Mouse (Mus musculus): Measurements from ENCODE around the gene Rnf224.
"Not testable (repeated sequence)": the region's sequence is repeated elsewhere in the genome, so short reads cannot be mapped to it uniquely, and the experiment has no call there.

The Rnf224 gene

DNA sequence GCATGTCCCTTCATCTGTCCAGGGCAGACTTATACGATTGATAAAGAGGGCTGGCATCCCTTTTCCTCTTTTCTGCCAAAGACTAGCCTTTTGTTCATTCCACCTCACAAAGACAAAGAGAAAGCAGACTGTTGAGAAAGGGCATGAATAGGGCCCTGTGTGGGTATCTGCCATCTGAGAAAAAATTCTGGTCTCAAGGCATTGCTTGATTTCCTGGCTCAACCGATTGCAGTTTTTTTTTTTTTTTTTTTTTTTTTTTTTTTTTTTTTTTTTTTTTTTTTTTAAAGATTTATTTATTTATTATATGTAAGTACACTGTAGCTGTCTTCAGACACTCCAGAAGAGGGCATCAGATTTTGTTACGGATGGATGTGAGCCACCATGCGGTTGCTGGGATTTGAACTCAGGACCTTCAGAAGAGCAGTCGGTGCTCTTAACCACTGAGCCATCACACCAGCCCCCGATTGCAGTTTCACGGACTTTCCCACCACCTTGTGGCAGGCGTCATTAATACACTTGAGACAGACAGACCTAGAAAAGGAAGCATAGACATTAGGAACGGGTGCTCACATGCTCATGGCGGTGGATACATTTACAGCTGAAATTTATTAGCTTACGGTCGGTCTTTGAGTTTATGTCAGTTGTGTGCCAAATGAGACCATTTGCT lies 20.0 kb upstream of the Rnf224 start:
- DNase-seq (ENCODE audit: extremely low read depth, low read depth, low spot score) = not testable (repeated sequence)

- no peak for DNase-seq (ENCODE audit: extremely low read depth, low read depth, low spot score)
Measured at GRCm38 (mm10) chr2:25255284-25255779, 18.7 kb upstream of the Rnf224 start, which contains the start of gene Tmem203. Gene Tmem203, plus strand, starts transcription at chr2:25255439.

DNA sequence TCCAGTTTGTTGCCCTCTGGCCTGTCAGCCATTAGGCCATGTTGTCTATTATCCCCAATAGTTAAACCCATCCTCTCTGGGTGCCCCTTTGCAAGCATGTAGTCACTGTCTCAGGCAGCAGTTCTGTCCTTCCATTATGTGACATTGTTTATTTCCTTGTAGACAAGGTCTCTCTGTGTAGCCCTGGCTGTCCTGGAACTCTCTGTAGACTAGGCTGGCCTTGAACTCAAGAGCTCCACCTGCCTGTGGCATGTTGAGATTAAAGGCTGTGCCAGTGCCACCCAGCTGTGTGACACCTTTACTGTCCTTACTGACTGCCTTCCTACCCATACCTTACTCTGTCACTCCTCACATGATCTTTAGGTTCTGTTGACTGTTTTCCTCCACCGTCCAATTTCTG lies 15.7 kb upstream of the Rnf224 start:
- no peak for DNase-seq (ENCODE audit: extremely low read depth, low read depth, low spot score)

GRCm38 (mm10) chr2:25246183-25247072 lies 9.8 kb upstream of the Rnf224 start, which contains the start of gene AL732309.1:
Gene AL732309.1, minus strand, starts transcription at chr2:25246863.
- no peak for DNase-seq (ENCODE audit: extremely low read depth, low read depth, low spot score)

DNA sequence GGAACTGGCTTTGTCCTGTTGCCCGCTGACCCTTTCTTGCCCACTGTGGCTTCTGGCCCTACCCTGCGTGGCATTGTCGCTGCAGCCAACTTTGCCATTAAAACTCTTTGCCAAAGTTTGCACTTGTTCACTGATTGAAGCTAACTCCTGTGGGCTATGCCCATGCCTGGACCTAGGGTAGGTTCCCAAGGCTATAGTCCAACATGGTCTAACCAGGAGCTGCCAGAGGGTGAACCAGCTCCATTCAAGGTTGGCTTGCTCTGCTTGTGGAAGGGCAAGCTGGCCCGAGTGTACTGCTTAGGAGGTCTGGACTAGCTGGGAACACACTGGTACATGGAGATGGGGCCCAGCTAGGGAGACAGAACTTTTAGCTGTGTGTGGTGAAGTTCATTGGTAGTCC lies 7.6 kb upstream of the Rnf224 start:
- no peak for DNase-seq (ENCODE audit: extremely low read depth, low read depth, low spot score)

DNA sequence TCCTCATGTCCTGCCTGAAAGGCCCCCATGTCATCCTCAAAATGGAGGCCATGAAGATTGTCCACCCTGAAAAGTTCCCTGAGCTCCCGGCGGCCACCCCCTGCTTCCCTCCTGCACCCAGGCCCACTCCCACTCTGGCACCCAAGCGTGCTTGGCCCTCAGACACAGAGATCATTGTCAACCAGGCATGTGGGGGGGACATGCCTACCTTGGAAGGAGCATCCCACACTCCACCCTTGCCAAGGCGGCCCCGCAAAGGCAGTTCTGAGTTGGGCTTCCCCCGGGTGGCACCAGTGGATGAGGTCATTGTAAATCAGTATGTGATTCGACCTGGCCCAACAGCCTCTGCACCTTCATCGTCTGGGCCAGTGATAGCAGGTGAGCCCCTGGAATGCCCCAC lies 6.8 kb upstream of the Rnf224 start:
- DNase-seq (ENCODE audit: extremely low read depth, low read depth, low spot score) = no peak

DNA sequence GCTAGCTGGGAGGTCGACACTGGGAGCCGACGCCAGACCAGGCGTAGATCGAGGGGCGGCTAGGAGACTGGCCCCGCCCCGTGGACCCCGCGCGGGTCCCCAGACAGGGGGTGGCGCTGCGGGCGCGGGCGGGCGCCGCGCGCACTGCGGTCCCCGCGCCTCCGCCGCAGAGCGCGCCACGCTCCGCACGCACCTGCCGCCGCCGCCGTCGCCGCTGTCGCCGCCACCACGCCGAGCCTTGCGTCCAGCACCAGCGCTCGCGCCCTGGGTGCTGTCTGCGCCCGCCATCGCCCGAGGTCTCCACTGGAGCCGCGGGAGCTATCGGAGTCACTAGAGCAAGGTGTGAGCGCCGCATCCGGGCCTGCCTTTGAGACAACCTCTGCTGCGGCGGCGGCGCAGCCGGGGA lies 5.5 kb upstream of the Rnf224 start, which contains the start of the genes Rnf208 and Cysrt1:
Gene Rnf208 (plus strand): TSS at position 155 of the 406 bp plus-strand sequence.
Gene Cysrt1 (minus strand): TSS at position 352 of the 406 bp plus-strand sequence.
- no peak for DNase-seq (ENCODE audit: extremely low read depth, low read depth, low spot score)

GRCm38 (mm10) chr2:25241438-25241775 lies 4.8 kb upstream of the Rnf224 start:
- DNase-seq (ENCODE audit: extremely low read depth, low read depth, low spot score) = no peak

DNA sequence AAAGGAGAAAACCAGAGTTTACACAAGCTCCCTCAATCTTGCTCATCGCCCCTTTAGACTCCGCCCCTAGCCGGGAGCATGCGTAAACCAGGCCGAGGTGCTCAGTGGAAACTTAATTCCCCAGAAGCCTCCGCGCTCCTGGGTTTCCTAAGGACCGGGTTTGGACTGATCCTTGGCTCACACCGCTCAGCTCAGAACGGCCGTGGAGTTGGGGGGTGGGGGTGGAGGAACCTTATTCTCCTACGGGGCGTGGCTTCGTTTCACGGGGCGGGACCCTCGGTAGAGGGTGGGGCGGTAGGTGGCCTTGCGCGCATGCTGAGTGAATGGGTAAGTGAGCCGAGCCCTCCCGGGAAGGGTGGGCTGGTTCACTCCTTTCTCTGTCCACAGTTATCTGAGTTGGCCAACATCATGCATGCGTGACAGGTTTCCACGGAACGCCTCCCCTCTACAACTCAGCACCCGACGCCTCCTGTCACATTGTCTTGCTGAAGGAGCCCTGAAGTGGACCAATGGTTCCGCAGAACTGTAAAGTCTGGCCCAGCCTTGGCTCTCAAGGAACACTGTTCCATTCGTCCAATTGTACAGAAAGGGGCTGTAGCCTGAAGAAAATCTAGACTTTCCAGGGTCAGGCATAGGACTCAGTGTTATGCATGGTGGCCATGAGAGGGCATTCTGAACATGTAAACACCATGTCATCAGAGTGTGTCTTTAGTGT lies 4.3 kb upstream of the Rnf224 start:
- DNase-seq (ENCODE audit: extremely low read depth, low read depth, low spot score) = no peak

DNA sequence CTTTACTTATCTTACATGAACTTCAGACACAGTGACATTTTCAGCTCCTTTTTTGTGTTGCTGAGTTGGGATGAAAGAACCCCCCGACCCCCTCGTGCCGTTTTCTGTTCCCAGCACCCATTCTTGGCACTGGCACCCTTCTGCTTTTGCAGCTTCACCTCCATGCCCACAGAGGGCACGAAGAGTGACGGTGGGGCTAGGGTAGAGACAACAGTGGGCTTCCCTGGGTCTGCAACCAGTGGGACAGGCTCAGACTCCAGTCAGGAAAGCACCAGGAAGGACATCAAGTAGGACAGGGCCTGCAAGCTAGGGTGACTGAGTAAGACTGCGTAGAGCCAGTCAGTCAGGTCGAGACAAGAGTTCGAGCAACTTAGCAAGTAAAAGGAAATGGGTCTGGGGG lies 3.7 kb upstream of the Rnf224 start:
- no peak for DNase-seq (ENCODE audit: extremely low read depth, low read depth, low spot score)

- DNase-seq (ENCODE audit: extremely low read depth, low read depth, low spot score) = no peak
Measured at GRCm38 (mm10) chr2:25239766-25240165, 3.2 kb upstream of the Rnf224 start.

GRCm38 (mm10) chr2:25238106-25238505 lies 1.5 kb upstream of the Rnf224 start:
- DNase-seq (ENCODE audit: extremely low read depth, low read depth, low spot score) = no peak

GRCm38 (mm10) chr2:25237522-25237921 lies 935 bp upstream of the Rnf224 start:
- DNase-seq (ENCODE audit: extremely low read depth, low read depth, low spot score) = peak; percentile 77

DNA sequence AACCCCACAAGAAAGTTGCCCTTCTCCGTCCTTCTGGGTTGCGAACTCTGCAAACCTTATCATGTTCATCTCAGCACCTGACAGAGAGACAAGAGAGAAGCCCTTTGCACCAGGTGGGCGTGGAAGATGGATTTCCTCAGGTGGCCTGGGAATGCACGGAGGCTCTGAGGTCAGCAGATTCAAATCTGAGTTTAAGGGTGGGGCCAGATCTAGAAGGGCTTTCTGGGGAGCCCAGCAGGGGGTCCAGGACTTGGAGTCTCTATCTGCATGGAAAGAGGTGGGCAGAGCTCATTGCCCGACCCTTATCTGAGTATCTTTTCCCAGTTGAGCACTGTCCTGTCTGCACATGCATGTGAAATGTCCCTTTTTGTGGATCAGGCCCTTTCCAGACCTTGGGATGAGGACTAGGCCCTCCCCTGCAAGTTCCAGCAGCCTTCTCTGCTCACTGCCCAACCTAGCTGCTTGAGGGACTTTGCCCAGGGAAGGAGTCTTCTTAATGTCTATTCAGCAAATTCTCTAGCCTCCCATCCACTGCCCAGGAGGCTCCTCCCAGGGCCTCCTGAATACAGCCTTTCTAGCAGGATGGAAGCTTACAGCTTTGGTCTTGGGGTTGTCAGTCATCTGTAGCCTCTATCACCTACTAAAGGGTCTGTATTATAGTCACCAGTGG lies 1.9 kb downstream of the Rnf224 start:
- DNase-seq (ENCODE audit: extremely low read depth, low read depth, low spot score) = no peak

DNA sequence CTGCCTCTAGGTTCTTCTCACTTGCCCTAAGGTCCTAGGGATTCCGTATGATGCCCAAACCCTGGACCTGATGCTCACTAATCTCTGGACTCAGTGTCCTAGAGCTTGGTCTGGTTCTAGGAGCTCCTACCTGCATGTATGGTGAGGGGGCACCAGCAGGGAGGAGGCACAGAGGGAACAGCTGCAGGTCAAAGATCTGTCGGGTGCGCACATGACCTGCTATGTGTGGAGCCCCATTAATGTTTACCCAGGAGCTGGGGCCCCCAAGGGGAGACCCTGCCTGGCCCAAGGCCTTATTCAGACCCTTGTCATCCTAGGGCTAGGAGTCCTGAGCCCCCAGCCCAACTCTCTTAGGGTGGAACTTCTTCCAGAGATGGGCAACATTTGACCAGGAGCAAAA lies 2.5 kb downstream of the Rnf224 start, which contains the start of gene Slc34a3:
Gene Slc34a3 (minus strand): TSS at position 315 of the 400 bp plus-strand sequence.
- no peak for DNase-seq (ENCODE audit: extremely low read depth, low read depth, low spot score)

DNA sequence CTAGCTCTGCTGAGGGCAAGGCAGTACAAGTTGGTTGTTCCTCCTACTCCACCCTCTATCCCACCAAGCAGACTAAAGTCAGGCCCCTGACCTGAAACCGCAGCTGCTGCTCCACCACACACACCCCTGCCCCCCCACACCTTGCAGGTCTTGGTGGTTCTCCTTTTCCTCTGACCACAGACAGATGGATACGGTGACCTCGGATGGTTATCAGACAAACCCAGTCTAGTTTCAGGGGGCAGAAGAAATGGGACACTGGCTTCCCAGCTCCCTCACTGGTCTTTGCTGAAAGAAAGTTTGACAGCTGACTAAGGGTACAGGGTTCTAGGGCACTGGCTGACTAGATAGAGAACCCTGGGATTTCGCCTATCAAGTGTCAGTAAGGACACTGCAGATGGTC lies 3.2 kb downstream of the Rnf224 start:
- no peak for DNase-seq (ENCODE audit: extremely low read depth, low read depth, low spot score)

DNA sequence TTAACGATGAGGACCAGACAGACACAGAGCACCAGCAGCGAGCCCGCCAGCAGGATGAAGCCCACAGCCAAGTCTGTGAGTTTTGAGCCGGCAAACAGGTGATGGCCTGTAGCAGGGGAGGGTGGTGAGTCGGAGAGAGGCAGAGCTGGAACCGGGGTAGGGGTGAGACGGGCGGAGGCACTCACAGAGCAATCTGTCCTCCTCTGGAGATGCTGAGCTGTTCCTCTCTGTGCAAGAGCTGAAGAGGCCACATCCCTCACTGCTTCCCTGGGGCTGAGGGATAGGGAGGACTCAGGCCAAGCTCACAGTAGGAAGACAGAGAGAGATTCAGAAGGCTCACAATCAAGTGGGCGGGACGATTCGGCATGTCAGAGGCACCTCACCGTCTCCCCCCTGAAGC lies 5.5 kb downstream of the Rnf224 start:
- DNase-seq (ENCODE audit: extremely low read depth, low read depth, low spot score) = no peak

DNA sequence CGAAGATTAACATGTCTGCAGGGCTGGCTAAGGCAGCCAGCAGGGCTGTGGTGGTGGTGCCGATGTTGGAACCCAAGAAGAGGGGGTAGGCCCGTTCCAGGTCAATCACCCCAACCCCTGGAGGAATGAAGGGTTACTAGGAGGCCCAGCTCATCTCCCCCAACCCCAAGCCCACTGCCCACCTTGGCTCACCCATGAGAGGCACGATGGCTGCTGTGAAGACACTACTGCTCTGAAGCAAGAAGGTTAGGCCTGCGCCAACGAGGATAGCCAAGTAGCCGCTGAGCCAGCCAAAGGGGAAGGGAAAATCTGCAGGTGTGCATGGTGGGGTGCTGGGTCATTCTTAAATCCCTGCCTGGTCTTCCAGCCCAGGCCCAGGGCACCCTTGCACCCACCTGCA lies 6.0 kb downstream of the Rnf224 start:
- DNase-seq (ENCODE audit: extremely low read depth, low read depth, low spot score) = no peak

DNA sequence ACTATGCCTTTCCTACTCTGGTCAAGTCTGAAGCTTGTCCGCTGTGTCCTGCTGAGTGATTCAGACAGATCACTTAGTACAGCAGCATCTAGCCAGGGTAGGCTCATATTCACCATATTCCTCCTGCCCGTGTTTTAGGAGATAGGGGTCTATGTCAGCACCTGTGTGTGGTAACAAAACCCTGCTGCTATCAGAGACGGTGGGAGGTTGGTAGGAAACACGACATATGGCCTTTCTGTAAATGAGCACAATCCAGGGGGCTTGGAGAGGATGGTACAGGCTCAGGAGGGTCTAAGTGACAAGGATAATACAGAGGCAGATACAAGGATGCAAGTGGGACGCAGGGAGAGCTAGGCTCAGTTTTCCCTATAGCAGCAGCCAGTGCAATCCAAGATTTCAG lies 7.0 kb downstream of the Rnf224 start:
- no peak for DNase-seq (ENCODE audit: extremely low read depth, low read depth, low spot score)

GRCm38 (mm10) chr2:25228995-25229530 lies 7.5 kb downstream of the Rnf224 start:
- DNase-seq (ENCODE audit: extremely low read depth, low read depth, low spot score) = no peak
